Mouse (Mus musculus): ENCODE data around the gene Wnt7b.

Gene Wnt7b

GRCm38 (mm10) chr15:85507370-85508014 lies 74.8 kb downstream of the Wnt7b start:
- DNase-seq (ENCODE audit: low spot score in 2 of 2), result no peak

GRCm38 (mm10) chr15:85506680-85507079 lies 75.6 kb downstream of the Wnt7b start:
- no peak for DNase-seq (ENCODE audit: low spot score in 2 of 2)

GRCm38 (mm10) chr15:85505118-85505925 lies 77.0 kb downstream of the Wnt7b start:
- DNase-seq (ENCODE audit: low spot score in 2 of 2), result peak in 1 of 2 experiments; percentile 68

DNA sequence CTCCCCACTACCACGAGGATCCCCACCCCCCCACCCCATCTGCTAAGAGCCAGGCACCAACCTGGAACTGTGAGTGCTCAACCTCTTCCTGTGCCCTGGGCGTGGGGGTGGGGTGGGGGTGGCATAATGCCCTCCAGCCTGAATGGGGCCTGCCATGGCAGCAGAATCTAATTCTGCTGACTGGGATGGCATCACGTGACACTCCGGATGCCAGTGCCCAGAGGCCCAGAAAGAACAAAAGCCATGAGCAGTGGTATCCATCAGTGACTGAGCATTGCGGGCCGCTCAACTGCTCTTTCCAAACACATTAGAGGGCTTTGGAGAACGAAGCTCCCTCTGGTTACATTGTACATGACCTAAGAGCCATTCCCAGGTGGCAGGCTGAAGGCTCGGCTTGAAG lies 79.1 kb downstream of the Wnt7b start, which contains the start of gene 7530416G11Rik:
Gene 7530416G11Rik (minus strand): TSS at position 101 of the 400 bp plus-strand sequence.
- DNase-seq (ENCODE audit: low spot score in 2 of 2), result no peak

- DNase-seq (ENCODE audit: low spot score in 2 of 2), result no peak
Observed at GRCm38 (mm10) chr15:85500267-85500666, 82.0 kb downstream of the Wnt7b start.

GRCm38 (mm10) chr15:85497981-85498475 lies 84.2 kb downstream of the Wnt7b start:
- DNase-seq (ENCODE audit: low spot score in 2 of 2), result no peak

DNA sequence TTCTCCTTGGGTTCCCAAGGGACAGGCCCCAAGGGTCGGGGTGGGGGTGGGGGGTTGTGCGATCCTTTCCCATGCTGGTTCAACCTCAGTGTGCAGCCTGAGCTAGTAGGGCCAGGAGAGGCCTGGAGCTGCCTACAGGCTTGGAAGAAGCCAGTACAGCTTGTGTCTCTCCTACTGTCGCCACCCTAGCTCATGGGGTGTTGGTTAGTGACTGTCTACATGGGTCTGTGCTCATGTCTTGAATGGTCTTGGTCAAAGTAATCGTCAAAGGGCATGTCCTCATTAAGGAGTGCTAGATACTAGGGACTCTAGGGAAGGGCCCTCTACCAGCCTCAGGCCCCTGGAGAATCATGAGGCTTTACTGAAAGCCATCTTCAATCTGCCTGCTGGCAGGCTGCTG lies 84.7 kb downstream of the Wnt7b start:
- no peak for DNase-seq (ENCODE audit: low spot score in 2 of 2)

DNA sequence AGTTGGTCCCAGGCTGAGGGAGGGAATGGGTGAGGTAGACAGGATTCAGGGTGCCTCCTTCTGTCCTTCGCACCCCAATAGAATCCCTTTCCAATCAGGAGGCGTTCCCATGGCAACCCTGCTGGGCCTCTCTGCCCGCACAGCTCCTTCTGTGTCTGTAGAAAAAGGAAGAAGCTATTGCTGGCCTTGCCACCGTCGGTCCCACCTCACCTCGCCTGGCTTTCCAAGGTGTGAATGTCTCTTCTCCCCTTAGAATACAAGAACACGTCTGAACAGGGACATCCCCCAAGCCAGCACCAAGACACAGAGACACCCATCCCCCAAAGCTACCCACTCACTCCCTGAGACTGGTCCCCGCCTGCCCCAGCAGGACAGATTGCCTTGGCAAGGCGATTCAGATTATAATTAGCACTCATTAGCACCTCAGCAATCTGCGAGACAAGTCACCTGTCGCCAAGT lies 88.1 kb downstream of the Wnt7b start:
- no peak for DNase-seq (ENCODE audit: low spot score in 2 of 2)

GRCm38 (mm10) chr15:85489751-85490150 lies 92.5 kb downstream of the Wnt7b start:
- DNase-seq (ENCODE audit: low spot score in 2 of 2), result no peak

DNA sequence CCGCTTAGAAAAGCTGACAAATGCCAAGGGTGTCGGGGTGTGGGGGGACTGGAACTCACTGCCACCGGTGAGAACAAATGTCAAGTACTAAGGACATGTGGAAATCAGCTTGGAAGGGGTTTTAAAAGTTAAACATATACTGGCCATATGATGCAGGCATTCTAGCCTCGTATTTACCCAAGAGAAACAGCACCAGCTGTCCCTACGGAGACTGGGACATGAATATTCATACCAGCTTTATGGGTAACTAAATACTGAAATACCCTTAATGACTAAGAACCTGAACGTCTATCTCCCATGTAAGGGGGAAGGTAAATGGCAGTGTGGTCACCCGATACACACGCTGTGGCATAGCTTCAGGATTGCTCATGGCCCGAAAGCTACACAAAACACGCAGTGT lies 93.4 kb downstream of the Wnt7b start:
- DNase-seq (ENCODE audit: low spot score in 2 of 2), result no peak

Measured in urinary bladder, postnatal 4 days (tissue).